Mouse (Mus musculus): ENCODE measurements around the gene Adh6b.

DNA sequence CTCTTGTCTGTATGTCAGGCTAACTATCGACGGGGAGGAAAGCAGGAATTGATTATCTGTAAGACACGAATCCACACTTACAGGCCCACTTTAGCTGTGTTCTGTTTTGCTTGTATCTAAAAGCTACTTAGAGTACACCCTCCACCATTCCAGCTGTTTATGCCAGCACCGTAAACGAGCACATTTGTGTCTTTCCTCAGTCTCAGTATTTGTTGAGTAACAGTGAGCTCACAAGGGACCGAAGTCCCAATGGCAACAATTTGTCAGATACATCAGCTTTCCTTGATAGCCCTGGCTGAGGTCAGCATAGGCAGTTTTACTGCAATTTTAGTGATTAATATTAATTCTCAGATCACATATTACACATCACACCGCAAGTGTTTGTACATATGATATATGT, 17.3 kb downstream of the Adh6b start:
- TF ChIP-seq POLR2A (IDR thresholded peaks at IDR 0.05; ENCODE audit: control insufficient read depth, low read depth, low read length) (no peak), CTCF (IDR thresholded peaks at IDR 0.05; ENCODE audit: control insufficient read depth, insufficient read depth, insufficient replicate concordance, low read depth, low read length) (no peak)
